Mouse (Mus musculus) hindbrain, embryonic 12.5 days (tissue): ENCODE measurements at regions not wholly inside any gene's neighbourhood (a gene's known extent, or its start where the extent isn't known, plus 50 kb on each side); places are given as distances from the start of the nearest gene placed in this dataset.

Experiments
- ATAC-seq: fragments of 200-750 bp; cut with Nextera tagmentation; 2 replicates; pipeline ENCODE4 v1.8.0; 2017; ENCODE audit warnings: moderate TSS enrichment; ENCODE audit not compliant: low FRiP score
- H3K27ac ChIP-seq: fragments of 300-500 bp; sonication (generic); 2 replicates; pipeline ENCODE4 v1.5.1; 2016; ENCODE audit warnings: mild to moderate bottlenecking
- H3K27me3 ChIP-seq: fragments of 300-500 bp; sonication (generic); 2 replicates; pipeline ENCODE4 v1.6.1; 2016; ENCODE audit warnings: mild to moderate bottlenecking
- H3K36me3 ChIP-seq: fragments of 300-500 bp; sonication (generic); 2 replicates; pipeline ENCODE4 v1.6.1; 2016; ENCODE audit warnings: mild to moderate bottlenecking
- H3K4me1 ChIP-seq: fragments of 300-500 bp; sonication (generic); 2 replicates; pipeline ENCODE4 v1.6.1; 2016
- H3K4me2 ChIP-seq: fragments of 300-500 bp; sonication (generic); replicated peaks from 2 replicates; pipeline ENCODE4 v1.6.1; 2016; ENCODE audit warnings: mild to moderate bottlenecking
- H3K4me3 ChIP-seq: fragments of 300-500 bp; sonication (generic); 2 replicates; pipeline ENCODE4 v1.5.1; 2016; ENCODE audit warnings: mild to moderate bottlenecking
- H3K9ac ChIP-seq: fragments of 300-500 bp; sonication (generic); 2 replicates; pipeline ENCODE4 v1.6.1; 2016; ENCODE audit warnings: mild to moderate bottlenecking, moderate library complexity
- H3K9me3 ChIP-seq: fragments of 300-500 bp; sonication (generic); replicated peaks from 2 replicates; pipeline ENCODE4 v1.6.1; 2016; ENCODE audit warnings: mild to moderate bottlenecking
- WGBS: fragments of 180-500 bp; shearing (Covaris S2); methylation state at CpG from one replicate; pipeline ENCODE4 v1.1.7; 2016; 5-methylcytosine and 5-hydroxymethylcytosine counted together

DNA sequence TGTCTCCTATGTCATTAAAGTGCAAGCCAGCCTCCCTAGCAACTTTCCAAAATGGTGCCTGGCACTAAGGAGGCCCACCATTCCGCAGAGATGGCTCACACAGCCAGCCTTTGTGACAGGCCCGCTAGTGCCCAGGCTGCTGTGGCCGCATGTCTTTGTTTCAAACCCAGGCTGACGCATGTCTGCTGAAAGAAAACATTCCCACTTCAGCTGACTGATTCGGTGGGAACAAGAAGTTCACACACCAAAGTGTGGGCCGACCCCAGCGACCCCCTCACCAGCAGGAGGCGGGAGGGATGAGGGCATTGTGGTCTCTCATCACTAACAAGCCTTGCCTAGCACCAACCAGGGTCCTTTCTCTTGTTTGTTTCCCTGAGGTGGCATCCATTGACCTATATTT, 190.9 kb downstream of the Tle3 start:
- H3K27me3 ChIP-seq: 0 out of 2 replicates have a peak, but pooled peaks cover 4% of the 10 kb centered on the region
- peak overlapping the region; percentile 19; the same call in 1 of the 2 replicates for H3K27ac ChIP-seq
- no peaks in the 10 kb centered on the region for H3K9me3 ChIP-seq
- H3K4me1 ChIP-seq: peaks cover 23% of the 10 kb centered on the region
- H3K4me3 ChIP-seq: no peak overlapping the region
- H3K4me2 ChIP-seq: no peak overlapping the region
- 19% methylated on average over 8 of the region's 8 CpGs for WGBS
- ATAC-seq: peak; percentile 59
- H3K36me3 ChIP-seq: no peaks in the 10 kb centered on the region
- no peak overlapping the region for H3K9ac ChIP-seq

DNA sequence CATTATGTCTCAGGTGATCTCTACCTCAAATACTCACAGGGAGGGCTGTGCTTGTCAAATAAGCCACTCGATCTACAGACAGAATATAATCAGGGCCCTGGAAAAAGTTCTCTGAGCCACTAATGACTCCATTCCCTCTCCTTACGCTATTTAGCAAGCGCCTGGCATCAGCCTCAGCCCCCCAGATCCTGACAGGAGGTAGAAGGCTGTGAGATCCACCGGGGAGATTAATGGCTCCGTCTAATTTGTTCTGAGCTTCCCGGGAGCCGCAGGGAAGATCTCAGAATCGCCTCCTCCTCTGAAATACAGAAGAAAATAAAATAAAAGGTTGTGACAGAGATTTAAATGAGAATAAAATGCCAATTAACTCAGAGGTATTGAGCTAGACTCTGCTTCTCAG, 189.4 kb downstream of the Tle3 start:
- peaks cover 23% of the 10 kb centered on the region for H3K4me1 ChIP-seq
- peaks cover 9% of the 10 kb centered on the region; the same call in 1 of the 2 replicates for H3K27me3 ChIP-seq
- peak overlapping the region; percentile 7; the same call in 1 of the 2 replicates for H3K27ac ChIP-seq
- WGBS: 39% methylated on average over 8 of the region's 8 CpGs
- no peak overlapping the region for H3K4me2 ChIP-seq
- ATAC-seq: no peak
- no peaks in the 10 kb centered on the region for H3K36me3 ChIP-seq
- H3K9me3 ChIP-seq: no peaks in the 10 kb centered on the region
- H3K4me3 ChIP-seq: no peak overlapping the region
- no peak overlapping the region for H3K9ac ChIP-seq

GRCm38 (mm10) chr9:61558621-61559020, 186.5 kb downstream of the Tle3 start:
- H3K4me3 ChIP-seq: no peak overlapping the region

DNA sequence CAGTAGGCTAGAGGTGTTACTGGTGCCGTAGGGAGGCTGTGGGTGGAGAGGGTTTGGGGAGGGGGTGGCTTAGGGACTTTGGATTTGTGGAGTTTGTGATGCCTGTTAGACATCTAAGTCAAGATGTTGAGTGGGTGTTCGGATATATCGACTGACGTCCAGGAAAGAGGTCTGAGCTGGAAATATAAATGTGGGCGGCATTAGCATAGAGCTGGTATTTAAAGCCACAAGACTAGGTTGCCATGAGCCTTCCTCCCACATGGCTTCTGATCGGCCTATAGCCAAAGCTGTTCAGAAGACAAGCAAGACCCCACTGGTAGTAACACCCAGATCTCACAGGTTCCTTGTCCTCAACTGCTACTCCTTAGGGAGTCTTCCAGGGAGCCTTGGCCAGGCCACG, 184.9 kb downstream of the Tle3 start:
- H3K4me2 ChIP-seq: no peak overlapping the region
- ATAC-seq: no peak
- H3K4me3 ChIP-seq: no peak overlapping the region
- H3K9me3 ChIP-seq: no peaks in the 10 kb centered on the region
- no peak overlapping the region for H3K9ac ChIP-seq
- H3K27ac ChIP-seq: no peak overlapping the region
- H3K4me1 ChIP-seq: peaks cover 13% of the 10 kb centered on the region
- 90% methylated on average over 7 of the region's 7 CpGs for WGBS
- H3K27me3 ChIP-seq: peaks cover 9% of the 10 kb centered on the region; the same call in 1 of the 2 replicates
- no peaks in the 10 kb centered on the region for H3K36me3 ChIP-seq

More at GRCm38 (mm10) chr9:61558621-61559020, 186.5 kb downstream of the Tle3 start:
- Histone ChIP-seq H3K4me1 (peaks cover 28% of the 10 kb centered on the region), H3K27ac (no peak overlapping the region), H3K9me3 (no peaks in the 10 kb centered on the region), H3K27me3 (peaks cover 9% of the 10 kb centered on the region; the same call in 1 of the 2 replicates), H3K36me3 (no peaks in the 10 kb centered on the region), H3K4me2 (no peak overlapping the region), H3K9ac (no peak overlapping the region)
- 75% methylated on average over 10 of the region's 10 CpGs for WGBS
- no peak for ATAC-seq

DNA sequence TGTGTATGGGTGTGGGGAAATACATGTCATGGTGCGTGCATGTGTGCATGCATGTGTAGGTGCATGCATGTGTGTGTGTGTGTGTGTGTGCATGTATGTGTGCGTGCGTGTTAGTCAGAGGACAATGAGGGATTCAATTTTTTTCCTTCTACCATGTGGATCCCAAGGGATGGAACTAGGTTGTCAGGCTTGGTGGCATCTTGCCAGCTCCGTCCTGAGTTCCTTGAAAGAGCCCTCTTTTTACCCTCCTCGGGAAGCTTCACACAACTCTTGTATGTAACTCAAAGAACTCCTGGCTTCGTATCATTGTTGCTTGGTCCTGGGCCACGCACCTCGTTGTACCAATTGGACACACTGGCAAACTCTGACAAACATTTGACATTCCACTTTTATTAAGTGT, 183.0 kb downstream of the Tle3 start:
- H3K27ac ChIP-seq: no peak overlapping the region
- peaks cover 9% of the 10 kb centered on the region; the same call in 1 of the 2 replicates for H3K27me3 ChIP-seq
- no peak overlapping the region for H3K9ac ChIP-seq
- ATAC-seq: no peak
- no peaks in the 10 kb centered on the region for H3K36me3 ChIP-seq
- no peak overlapping the region for H3K4me2 ChIP-seq
- 83% methylated on average over 8 of the region's 8 CpGs for WGBS
- H3K9me3 ChIP-seq: no peaks in the 10 kb centered on the region
- peaks cover 13% of the 10 kb centered on the region for H3K4me1 ChIP-seq
- no peak overlapping the region for H3K4me3 ChIP-seq

GRCm38 (mm10) chr9:61554611-61555010, 182.4 kb downstream of the Tle3 start:
- WGBS: 81% methylated on average over 7 of the region's 7 CpGs
- H3K4me1 ChIP-seq: peaks cover 19% of the 10 kb centered on the region
- no peak overlapping the region for H3K4me2 ChIP-seq
- no peak overlapping the region for H3K27ac ChIP-seq
- H3K27me3 ChIP-seq: peaks cover 9% of the 10 kb centered on the region; the same call in 1 of the 2 replicates
- no peak for ATAC-seq
- no peak overlapping the region for H3K9ac ChIP-seq
- H3K36me3 ChIP-seq: no peaks in the 10 kb centered on the region
- H3K4me3 ChIP-seq: no peak overlapping the region
- no peaks in the 10 kb centered on the region for H3K9me3 ChIP-seq

GRCm38 (mm10) chr9:61553626-61554025, 181.5 kb downstream of the Tle3 start:
- WGBS: 50% methylated on average over 5 of the region's 5 CpGs
- ATAC-seq: no peak
- no peak overlapping the region for H3K4me3 ChIP-seq

DNA sequence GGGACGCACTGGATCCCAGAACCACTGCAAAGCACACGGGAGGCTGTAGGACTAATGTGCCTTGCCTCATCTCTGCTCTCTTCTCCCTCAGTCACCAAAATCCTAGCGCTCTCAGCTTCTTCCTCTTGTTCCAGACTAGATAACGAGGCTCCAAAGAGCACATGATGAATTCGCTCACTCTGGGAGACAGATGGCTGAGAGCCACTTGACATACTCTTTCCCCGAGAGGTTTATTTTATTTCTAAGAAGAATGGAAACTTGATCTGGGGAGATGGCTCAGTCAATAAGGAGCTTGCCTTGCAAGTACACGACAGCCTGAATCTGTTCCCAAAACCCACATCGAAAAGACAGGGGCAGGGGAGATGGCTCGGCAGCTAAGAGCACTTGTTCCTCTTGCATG, 179.2 kb downstream of the Tle3 start:
- 59% methylated on average over 9 of the region's 9 CpGs for WGBS

More at GRCm38 (mm10) chr9:61553626-61554025, 181.5 kb downstream of the Tle3 start:
- no peaks in the 10 kb centered on the region for H3K36me3 ChIP-seq
- peaks cover 25% of the 10 kb centered on the region for H3K4me1 ChIP-seq
- H3K27me3 ChIP-seq: peaks cover 8% of the 10 kb centered on the region; the same call in 1 of the 2 replicates
- H3K27ac ChIP-seq: no peak overlapping the region
- no peak overlapping the region for H3K4me2 ChIP-seq
- no peaks in the 10 kb centered on the region for H3K9me3 ChIP-seq
- no peak overlapping the region for H3K9ac ChIP-seq

GRCm38 (mm10) chr9:61550326-61550725, 178.2 kb downstream of the Tle3 start:
- H3K27ac ChIP-seq: no peak overlapping the region
- no peaks in the 10 kb centered on the region for H3K36me3 ChIP-seq
- 0 out of 2 replicates have a peak, but pooled peaks cover 3% of the 10 kb centered on the region for H3K27me3 ChIP-seq
- no peak overlapping the region for H3K4me3 ChIP-seq
- ATAC-seq: peak; percentile 65
- no peak overlapping the region for H3K9ac ChIP-seq
- WGBS: 60% methylated on average over 3 of the region's 3 CpGs
- peaks cover 25% of the 10 kb centered on the region for H3K4me1 ChIP-seq
- H3K4me2 ChIP-seq: no peak overlapping the region
- no peaks in the 10 kb centered on the region for H3K9me3 ChIP-seq

More for the DNA sequence above, 179.2 kb downstream of the Tle3 start:
- Histone ChIP-seq H3K4me1 (peaks cover 25% of the 10 kb centered on the region), H3K4me3 (no peak overlapping the region), H3K9me3 (no peaks in the 10 kb centered on the region), H3K4me2 (no peak overlapping the region), H3K9ac (no peak overlapping the region), H3K36me3 (no peaks in the 10 kb centered on the region), H3K27ac (no peak overlapping the region), H3K27me3 (0 out of 2 replicates have a peak, but pooled peaks cover 3% of the 10 kb centered on the region)
- ATAC-seq: no peak

GRCm38 (mm10) chr9:61549692-61550241, 177.6 kb downstream of the Tle3 start:
- peaks cover 25% of the 10 kb centered on the region for H3K4me1 ChIP-seq
- no peaks in the 10 kb centered on the region for H3K36me3 ChIP-seq
- WGBS: 15% methylated on average over 5 of the region's 5 CpGs
- H3K9ac ChIP-seq: no peak overlapping the region
- no peaks in the 10 kb centered on the region for H3K9me3 ChIP-seq
- H3K27me3 ChIP-seq: 0 out of 2 replicates have a peak, but pooled peaks cover 3% of the 10 kb centered on the region
- no peak overlapping the region for H3K4me2 ChIP-seq
- peak overlapping the region; percentile 30; the same call in 1 of the 2 replicates for H3K27ac ChIP-seq
- no peak overlapping the region for H3K4me3 ChIP-seq
- peak; percentile 82 for ATAC-seq

- no peak overlapping the region for H3K4me3 ChIP-seq
- H3K9me3 ChIP-seq: peaks cover 11% of the 10 kb centered on the region
- H3K27me3 ChIP-seq: peaks cover 7% of the 10 kb centered on the region; the same call in 1 of the 2 replicates
- peaks cover 18% of the 10 kb centered on the region for H3K4me1 ChIP-seq
- no peaks in the 10 kb centered on the region for H3K36me3 ChIP-seq
- peak overlapping the region; percentile 35 for H3K9ac ChIP-seq
- no peak overlapping the region for H3K27ac ChIP-seq
- peak overlapping the region; percentile 30 for H3K4me2 ChIP-seq
- ATAC-seq: 0 out of 2 replicates have a peak, but pooled peaks have one; percentile 29
- WGBS: 18% methylated on average over 17 of the region's 22 CpGs
Measured at GRCm38 (mm10) chr9:61537316-61538189, 165.4 kb downstream of the Tle3 start.

DNA sequence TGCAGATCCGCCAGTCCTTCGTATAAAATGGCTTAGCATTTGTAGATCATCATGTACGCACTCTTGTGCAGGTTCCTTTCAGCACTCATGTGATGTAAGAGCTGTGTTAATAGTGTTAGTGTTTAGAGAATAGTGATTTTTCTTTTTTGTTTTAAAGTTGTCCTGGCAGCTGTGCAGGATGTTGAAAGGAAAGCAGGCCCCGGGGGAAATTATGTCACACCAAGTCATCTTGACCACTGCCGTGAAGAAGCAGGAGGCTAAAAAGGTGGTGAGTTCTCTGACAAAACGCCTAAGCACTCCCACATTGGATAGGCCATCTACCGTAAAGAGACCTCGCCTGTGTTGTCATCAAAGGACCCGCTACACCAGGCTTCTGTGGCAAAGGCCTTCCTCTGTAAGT, 161.1 kb downstream of the Tle3 start:
- no peak overlapping the region for H3K9ac ChIP-seq
- H3K4me1 ChIP-seq: peaks cover 49% of the 10 kb centered on the region
- no peak overlapping the region for H3K4me2 ChIP-seq
- peaks cover 11% of the 10 kb centered on the region; the same call in 1 of the 2 replicates for H3K27me3 ChIP-seq
- no peaks in the 10 kb centered on the region for H3K9me3 ChIP-seq
- WGBS: 83% methylated on average over 9 of the region's 9 CpGs
- H3K4me3 ChIP-seq: no peak overlapping the region
- no peaks in the 10 kb centered on the region for H3K36me3 ChIP-seq
- ATAC-seq: no peak
- H3K27ac ChIP-seq: no peak overlapping the region
